Mouse (Mus musculus): ENCODE measurements around the gene Gm20835. TPM values are rescaled to one million over a fixed set of nuclear protein-coding genes. Genes with fewer than 3 reads are reported as not detected.

Gm20835 gene
- not detected in 2 replicates for polyA plus RNA-seq (2015; fragmentation: Nextera tagmentation; extraction: Ambion mirVana)

DNA sequence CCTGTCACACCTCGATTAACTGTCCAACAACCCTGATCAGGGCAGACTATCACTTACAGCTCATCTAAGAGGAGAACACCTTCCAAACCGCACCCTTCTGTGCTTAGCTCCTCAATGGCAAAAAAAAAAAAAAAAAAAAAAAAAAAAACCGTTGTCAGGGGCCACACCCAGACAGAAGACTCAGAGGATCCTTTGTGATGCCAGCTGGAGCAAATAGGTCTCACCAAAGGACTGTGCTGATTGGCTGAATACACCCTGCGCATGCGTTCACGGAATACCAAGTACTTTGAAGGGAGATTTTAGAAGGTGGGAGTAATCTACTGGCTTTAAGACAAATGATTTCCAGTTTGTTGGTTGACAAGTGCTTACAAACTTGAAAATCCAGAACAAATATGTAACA is at the start of gene Gm20835:
Gene Gm20835, minus strand, starts transcription at position 101 of the 400 bp plus-strand sequence.

